Mouse (Mus musculus): ENCODE data around the gene 2610528J11Rik.

DNA sequence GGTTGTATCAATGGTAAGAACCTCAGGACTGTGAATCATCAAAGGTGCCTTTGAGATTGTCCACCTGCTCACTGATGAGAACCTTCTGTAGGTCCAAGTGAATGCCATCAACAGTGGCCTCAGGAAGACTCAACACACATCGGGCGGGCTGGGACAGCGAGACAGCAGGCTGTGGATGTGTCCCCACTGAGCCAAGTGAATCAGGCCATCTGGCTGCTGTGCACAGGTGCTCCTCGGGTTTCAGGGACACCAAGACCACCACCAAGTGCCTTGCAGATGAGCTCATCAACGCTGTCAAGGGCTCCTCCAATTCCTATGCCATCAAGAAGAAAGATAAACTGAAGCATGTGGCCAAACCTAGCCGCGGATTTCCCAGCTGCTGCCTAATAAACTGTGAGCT is 4.6 kb upstream of the 2610528J11Rik start:
- TF ChIP-seq GATA1 (IDR thresholded peaks at IDR 0.05; ENCODE audit: low read length): no peak
- TF ChIP-seq TAL1 (IDR thresholded peaks at IDR 0.05; ENCODE audit: low read length): no peak
